Mouse (Mus musculus) thymus, postnatal 10 days (tissue): ENCODE measurements around the gene Olfr1280.
"Not testable (repeated sequence)": the region's sequence is repeated elsewhere in the genome, so short reads cannot be mapped to it uniquely, and the experiment has no call there.

ENCODE experiments used
- DNase-seq, 2 experiments: peaks; one replicate each; pipeline ENCODE4 v3.0.0; 2021; ENCODE audit warnings: low spot score in 2 of 2

Gene Olfr1280

DNA sequence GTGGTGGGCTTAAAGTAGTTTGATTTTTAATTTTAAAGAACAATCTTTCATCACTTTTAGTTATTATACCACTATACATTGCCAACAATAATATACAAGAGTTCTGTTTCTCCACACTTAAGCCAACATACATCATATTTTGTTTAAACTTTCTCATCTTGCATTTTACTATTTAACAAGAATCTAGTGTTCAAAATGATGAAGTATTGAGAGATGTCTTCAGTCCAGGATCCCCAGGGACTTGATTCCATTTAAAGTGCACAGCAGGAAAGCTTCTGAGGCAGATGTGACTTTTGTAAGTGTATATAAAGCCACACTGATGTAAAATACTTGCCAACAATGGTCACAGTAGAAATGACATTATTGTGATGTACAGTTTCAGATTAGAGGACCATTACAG lies at the start of gene Olfr1280:
Gene Olfr1280, plus strand, starts transcription at position 301 of the 400 bp plus-strand sequence.
- no peak for DNase-seq

DNA sequence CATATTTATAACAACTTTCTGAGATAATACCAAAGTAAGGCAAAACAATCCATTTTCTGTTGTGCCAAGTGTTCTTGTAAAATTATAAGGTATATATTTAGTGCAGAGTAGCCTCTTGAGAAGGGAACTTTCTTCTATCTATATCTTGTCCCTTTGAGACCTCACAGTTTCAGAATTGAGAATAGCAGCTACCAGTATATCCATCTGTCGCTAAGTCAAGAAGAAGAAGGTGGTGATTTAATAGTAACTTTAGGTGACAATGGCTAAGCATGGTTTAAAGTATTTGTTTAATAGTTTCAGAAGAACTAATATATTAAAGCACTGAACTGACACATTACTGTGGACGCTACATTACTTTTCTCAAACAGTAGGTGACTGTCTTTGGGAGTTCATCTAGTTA lies 39.8 kb upstream of the Olfr1280 start, which contains the start of gene Olfr1277:
Gene Olfr1277, minus strand, starts transcription at position 101 of the 400 bp plus-strand sequence.
- DNase-seq, result no peak

GRCm38 (mm10) chr2:111289836-111290235 lies 24.0 kb upstream of the Olfr1280 start, which contains the start of gene Olfr1278:
Gene Olfr1278, plus strand, starts transcription at chr2:111290136.
- no peak for DNase-seq

GRCm38 (mm10) chr2:111298541-111298940 lies 15.3 kb upstream of the Olfr1280 start:
- DNase-seq, result no peak

- DNase-seq, result no peak
Observed at GRCm38 (mm10) chr2:111300374-111300773, 13.4 kb upstream of the Olfr1280 start, which contains the start of gene Olfr1279. Gene Olfr1279, plus strand, starts transcription at chr2:111300635.

- DNase-seq, result no peak
Observed at GRCm38 (mm10) chr2:111326220-111326619, 12.4 kb downstream of the Olfr1280 start, which contains the start of gene Olfr1281. Gene Olfr1281, plus strand, starts transcription at chr2:111326520.

DNA sequence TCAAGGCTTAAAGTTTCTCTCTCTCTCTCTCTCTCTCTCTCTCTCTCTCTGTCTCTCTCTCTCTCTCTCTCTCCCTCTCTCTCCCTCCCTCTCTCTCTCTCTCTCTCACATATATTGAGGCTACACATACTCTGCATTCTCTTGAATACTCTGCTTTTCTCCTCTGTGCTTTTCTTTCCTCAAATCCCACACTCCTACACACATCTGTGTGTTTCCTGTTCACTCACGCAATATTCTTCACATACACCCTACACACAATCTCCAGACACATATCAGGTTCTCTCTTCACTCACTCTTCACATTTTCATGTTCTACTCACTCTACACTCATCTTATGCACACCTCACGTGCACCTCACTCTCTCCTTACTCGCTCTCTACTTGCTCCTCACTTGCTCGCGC lies 19.9 kb downstream of the Olfr1280 start:
- DNase-seq, result not testable (repeated sequence)

GRCm38 (mm10) chr2:111335976-111336375 lies 22.2 kb downstream of the Olfr1280 start, which contains the start of gene Olfr1282:
Gene Olfr1282, minus strand, starts transcription at chr2:111336076.
- no peak for DNase-seq

GRCm38 (mm10) chr2:111366490-111366889 lies 52.7 kb downstream of the Olfr1280 start, which contains the start of gene Olfr1283:
Gene Olfr1283, plus strand, starts transcription at chr2:111366790.
- no peak for DNase-seq

GRCm38 (mm10) chr2:111375222-111375621 lies 61.4 kb downstream of the Olfr1280 start, which contains the start of gene Olfr1284:
Gene Olfr1284, plus strand, starts transcription at chr2:111375522.
- DNase-seq, result no peak
